Mouse (Mus musculus): ENCODE results near the gene Spg21. TPM values are rescaled to one million over a fixed set of nuclear protein-coding genes. Genes with fewer than 3 reads are reported as not detected.

The Spg21 gene
- polyA plus RNA-seq (2012; ENCODE audit: low replicate concordance) = 40.1 and 57.2 TPM in 2 replicates

GRCm38 (mm10) chr9:65460732-65461442 lies at the start of gene Spg21:
Gene Spg21, plus strand, starts transcription at chr9:65460947.

DNA sequence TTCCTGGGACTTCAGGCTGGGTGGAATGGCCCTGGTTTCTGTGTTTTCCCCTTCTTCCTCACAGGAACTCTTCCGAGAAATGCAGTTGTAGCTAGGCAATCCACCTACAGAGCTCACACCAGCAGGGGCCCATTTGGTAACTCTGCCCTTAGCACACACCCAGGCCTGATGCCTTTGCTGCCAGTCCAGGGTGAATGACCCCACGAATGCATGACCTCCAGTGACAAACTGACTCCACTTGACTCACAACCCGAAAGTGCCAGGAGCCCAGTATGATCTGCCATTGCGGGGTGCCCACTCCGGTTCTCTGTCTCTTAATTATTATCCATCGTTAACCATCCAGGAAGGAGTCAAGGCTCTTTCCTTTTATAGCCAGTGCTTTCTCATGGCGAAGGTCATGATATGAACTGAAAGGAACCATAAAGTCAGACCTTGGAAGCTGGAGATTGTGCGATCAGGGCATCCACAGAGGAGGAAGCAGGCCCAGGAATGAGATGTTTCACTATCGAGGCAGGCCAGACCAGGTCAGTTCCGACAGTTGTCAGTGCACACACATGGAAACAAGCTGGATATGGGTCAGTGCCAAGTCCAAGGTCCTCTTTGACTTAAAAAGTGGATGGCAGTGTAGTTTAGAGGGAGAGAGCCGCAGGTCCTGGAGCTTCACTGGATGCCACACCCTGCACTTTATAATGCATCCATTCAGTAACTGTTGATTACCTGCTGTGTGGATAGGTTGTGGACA lies 37.8 kb upstream of the Spg21 start, which contains the start of gene Slc51b:
Slc51b (minus strand) TSS at position 196 of the 742 bp plus-strand sequence.

GRCm38 (mm10) chr9:65435671-65436301 lies 25.0 kb upstream of the Spg21 start, which contains the start of gene Mtfmt:
Gene Mtfmt, plus strand, starts transcription at chr9:65435782.

GRCm38 (mm10) chr9:65519807-65520504 lies 59.2 kb downstream of the Spg21 start, which contains the start of gene Ankdd1a:
Gene Ankdd1a, minus strand, starts transcription at chr9:65520193.

Other genes with a start within 250 kb of the Spg21 start
- gene Cilp, start 195.8 kb upstream of the Spg21 start, polyA plus RNA-seq (2012; ENCODE audit: low replicate concordance) = 0.04 TPM in 2 replicates
- gene Clpx, start 166.7 kb upstream of the Spg21 start, polyA plus RNA-seq (2012; ENCODE audit: low replicate concordance) = 8.0 and 13.0 TPM in 2 replicates
- gene Pdcd7, start 114.8 kb upstream of the Spg21 start, polyA plus RNA-seq (2012; ENCODE audit: low replicate concordance) = 19.0 and 54.3 TPM in 2 replicates
- gene Ubap1l, start 99.9 kb upstream of the Spg21 start, polyA plus RNA-seq (2012; ENCODE audit: low replicate concordance) = 0.43 and 0.84 TPM in 2 replicates
- 0.03 TPM in 1 of 2 replicates, not detected in the other for gene Kbtbd13, start 69.3 kb upstream of the Spg21 start, polyA plus RNA-seq (2012; ENCODE audit: low replicate concordance)
- 1.4 and 1.5 TPM in 2 replicates for gene Rasl12, start 62.4 kb upstream of the Spg21 start, polyA plus RNA-seq (2012; ENCODE audit: low replicate concordance)
- gene Slc51b, start 38.0 kb upstream of the Spg21 start, polyA plus RNA-seq (2012; ENCODE audit: low replicate concordance) = not detected in 2 replicates
- gene Mtfmt, start 25.2 kb upstream of the Spg21 start, polyA plus RNA-seq (2012; ENCODE audit: low replicate concordance) = 11.1 and 17.8 TPM in 2 replicates
- gene Ankdd1a, start 59.2 kb downstream of the Spg21 start, polyA plus RNA-seq (2012; ENCODE audit: low replicate concordance) = not detected in 2 replicates
- 44.8 and 116 TPM in 2 replicates for gene Plekho2, start 119.1 kb downstream of the Spg21 start, polyA plus RNA-seq (2012; ENCODE audit: low replicate concordance)
- 3.5 and 3.7 TPM in 2 replicates for gene Pif1, start 126.2 kb downstream of the Spg21 start, polyA plus RNA-seq (2012; ENCODE audit: low replicate concordance)
- 1.2 and 1.4 TPM in 2 replicates for gene Rbpms2, start 168.7 kb downstream of the Spg21 start, polyA plus RNA-seq (2012; ENCODE audit: low replicate concordance)
- gene Oaz2, start 207.1 kb downstream of the Spg21 start, polyA plus RNA-seq (2012; ENCODE audit: low replicate concordance) = 74.6 and 178 TPM in 2 replicates